Mouse (Mus musculus) kidney, embryonic 14.5 days (tissue): Measurements from ENCODE around the gene Urod. TPM values are rescaled to one million over a fixed set of nuclear protein-coding genes. Genes with fewer than 3 reads are reported as not detected.
A peak's percentile ranks its signal among the peaks of the same experiment; 100 is the strongest.

Experiments used
- ATAC-seq: fragments of 200-750 bp; cut with Nextera tagmentation; 2 replicates; pipeline ENCODE4 v1.8.0; 2017; ENCODE audit warnings: moderate number of reproducible peaks, mild to moderate bottlenecking, moderate TSS enrichment, moderate library complexity; ENCODE audit not compliant: low FRiP score, low TSS enrichment
- H3K27ac ChIP-seq: fragments of 300-500 bp; sonication (generic); 2 replicates; pipeline ENCODE4 v1.5.1; 2014; ENCODE audit warnings: low read depth, mild to moderate bottlenecking, low read length, moderate library complexity, mixed read lengths
- H3K27me3 ChIP-seq: fragments of 300-500 bp; sonication (generic); 2 replicates; pipeline ENCODE4 v1.6.1; 2014; ENCODE audit warnings: mild to moderate bottlenecking, low read length; ENCODE audit not compliant: control insufficient read depth, insufficient read depth
- H3K36me3 ChIP-seq: fragments of 300-500 bp; sonication (generic); 2 replicates; pipeline ENCODE4 v1.6.1; 2014; ENCODE audit warnings: low read length, mixed read lengths; ENCODE audit not compliant: control insufficient read depth, insufficient read depth
- H3K4me1 ChIP-seq: fragments of 300-500 bp; sonication (generic); 2 replicates; pipeline ENCODE4 v1.6.1; 2014; ENCODE audit warnings: low read length, mixed read lengths; ENCODE audit not compliant: control insufficient read depth, insufficient read depth
- H3K4me2 ChIP-seq: fragments of 300-500 bp; sonication (generic); replicated peaks from 2 replicates; pipeline ENCODE4 v1.6.1; 2014; ENCODE audit warnings: low read depth, mild to moderate bottlenecking, low read length
- H3K4me3 ChIP-seq: fragments of 300-500 bp; sonication (generic); 2 replicates; pipeline ENCODE4 v1.5.1; 2014; ENCODE audit warnings: mild to moderate bottlenecking, low read length
- H3K9ac ChIP-seq: fragments of 300-500 bp; sonication (generic); 2 replicates; pipeline ENCODE4 v1.6.1; 2014; ENCODE audit warnings: low read depth, mild to moderate bottlenecking, low read length, moderate library complexity
- H3K9me3 ChIP-seq: fragments of 300-500 bp; sonication (generic); 2 replicates; pipeline ENCODE4 v1.6.1; 2016; ENCODE audit warnings: low read length; ENCODE audit not compliant: control insufficient read depth
- WGBS: fragments of 180-500 bp; shearing (Covaris S2); extraction: QIAGEN DNeasy Blood & Tissue Kit; methylation state at CpG from one replicate; pipeline ENCODE4 v1.1.7; 2014; 5-methylcytosine and 5-hydroxymethylcytosine counted together
- polyA plus RNA-seq: library from polyadenylated mRNA; unstranded; fragments of >200 nt; fragmentation: Nextera tagmentation; extraction: Ambion mirVana; gene quantifications from 2 replicates; pipeline ENCODE4 v1.2.1, GENCODE M21; 2014

The Urod gene
- polyA plus RNA-seq, 1 experiment from 2014 or later: 101 TPM

GRCm38 (mm10) chr4:117017738-117018137 lies 23.5 kb upstream of the Urod start:
- Histone ChIP-seq H3K4me2 (no peak overlapping the region), H3K36me3 (peaks cover 7% of the 10 kb centered on the region), H3K27ac (no peak overlapping the region), H3K4me3 (no peak overlapping the region), H3K9me3 (no peaks in the 10 kb centered on the region), H3K27me3 (no peaks in the 10 kb centered on the region), H3K9ac (no peak overlapping the region), H3K4me1 (peaks cover 5% of the 10 kb centered on the region; the same call in 1 of the 2 replicates)
- no peak for ATAC-seq
- WGBS: 86% methylated on average over 2 of the region's 2 CpGs

- Histone ChIP-seq H3K36me3 (no peaks in the 10 kb centered on the region), H3K4me1 (peaks cover 1% of the 10 kb centered on the region; the same call in 1 of the 2 replicates), H3K9me3 (no peaks in the 10 kb centered on the region), H3K4me2 (no peak overlapping the region), H3K27me3 (no peaks in the 10 kb centered on the region), H3K9ac (no peak overlapping the region), H3K27ac (no peak overlapping the region), H3K4me3 (no peak overlapping the region)
- WGBS: 64% methylated on average over 4 of the region's 4 CpGs
- ATAC-seq: no peak
Observed at GRCm38 (mm10) chr4:117014901-117015415, 20.7 kb upstream of the Urod start.

DNA sequence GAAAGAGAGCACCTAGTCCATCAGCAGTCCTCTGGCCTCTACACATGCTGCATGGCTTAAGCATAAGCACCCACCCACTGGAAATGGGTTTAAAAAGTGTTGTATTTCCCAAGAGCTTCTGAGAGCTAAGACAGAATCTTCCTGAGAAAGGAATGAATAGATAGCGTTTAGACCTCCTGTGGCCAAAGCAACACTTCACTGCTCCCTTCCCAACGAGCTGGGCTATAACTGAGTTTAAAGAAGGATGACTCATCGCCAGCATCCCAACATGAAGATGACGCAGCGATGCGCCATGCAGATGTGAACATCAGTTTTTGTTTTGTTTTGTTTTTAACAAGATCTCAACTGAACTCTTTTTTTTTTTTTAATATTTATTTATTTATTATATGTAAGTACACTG lies 19.4 kb upstream of the Urod start:
- Histone ChIP-seq H3K4me3 (no peak overlapping the region), H3K27me3 (no peaks in the 10 kb centered on the region), H3K9ac (no peak overlapping the region), H3K36me3 (no peaks in the 10 kb centered on the region), H3K9me3 (no peaks in the 10 kb centered on the region), H3K4me2 (no peak overlapping the region), H3K27ac (no peak overlapping the region), H3K4me1 (no peaks in the 10 kb centered on the region)
- 85% methylated on average over 6 of the region's 6 CpGs for WGBS
- ATAC-seq: no peak

- Histone ChIP-seq H3K27ac (no peak overlapping the region), H3K36me3 (no peaks in the 10 kb centered on the region), H3K4me2 (no peak overlapping the region), H3K4me1 (no peaks in the 10 kb centered on the region), H3K27me3 (no peaks in the 10 kb centered on the region), H3K9ac (no peak overlapping the region), H3K4me3 (no peak overlapping the region), H3K9me3 (no peaks in the 10 kb centered on the region)
- ATAC-seq: no peak
- WGBS: 93% methylated on average over 5 of the region's 5 CpGs
Observed at GRCm38 (mm10) chr4:117010231-117010630, 16.0 kb upstream of the Urod start.

DNA sequence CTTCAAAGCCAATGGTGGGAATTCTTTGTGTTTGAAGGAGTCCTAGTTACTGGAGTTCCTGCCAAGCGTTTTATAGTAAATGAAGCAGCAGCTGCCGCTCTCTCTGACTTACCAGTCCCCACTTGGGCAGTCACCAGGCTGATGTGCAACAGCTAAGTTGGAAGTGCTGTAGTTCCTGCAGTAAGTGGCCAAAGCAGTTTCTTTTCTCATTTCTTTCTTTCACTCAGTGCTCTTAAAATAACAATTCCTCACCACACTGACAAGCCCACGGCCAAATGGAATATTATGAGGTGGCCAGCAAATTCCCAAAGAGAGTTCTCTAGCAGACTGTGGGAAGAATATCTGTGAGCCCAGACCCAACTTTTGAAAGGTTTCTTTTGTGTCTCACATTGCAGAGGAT lies 12.8 kb upstream of the Urod start:
- WGBS: 74% methylated on average over 3 of the region's 3 CpGs
- Histone ChIP-seq H3K9ac (no peak overlapping the region), H3K27me3 (no peaks in the 10 kb centered on the region), H3K4me1 (no peaks in the 10 kb centered on the region), H3K36me3 (peaks cover 11% of the 10 kb centered on the region; the same call in 1 of the 2 replicates), H3K27ac (no peak overlapping the region), H3K9me3 (no peaks in the 10 kb centered on the region), H3K4me2 (no peak overlapping the region), H3K4me3 (no peak overlapping the region)
- no peak for ATAC-seq

DNA sequence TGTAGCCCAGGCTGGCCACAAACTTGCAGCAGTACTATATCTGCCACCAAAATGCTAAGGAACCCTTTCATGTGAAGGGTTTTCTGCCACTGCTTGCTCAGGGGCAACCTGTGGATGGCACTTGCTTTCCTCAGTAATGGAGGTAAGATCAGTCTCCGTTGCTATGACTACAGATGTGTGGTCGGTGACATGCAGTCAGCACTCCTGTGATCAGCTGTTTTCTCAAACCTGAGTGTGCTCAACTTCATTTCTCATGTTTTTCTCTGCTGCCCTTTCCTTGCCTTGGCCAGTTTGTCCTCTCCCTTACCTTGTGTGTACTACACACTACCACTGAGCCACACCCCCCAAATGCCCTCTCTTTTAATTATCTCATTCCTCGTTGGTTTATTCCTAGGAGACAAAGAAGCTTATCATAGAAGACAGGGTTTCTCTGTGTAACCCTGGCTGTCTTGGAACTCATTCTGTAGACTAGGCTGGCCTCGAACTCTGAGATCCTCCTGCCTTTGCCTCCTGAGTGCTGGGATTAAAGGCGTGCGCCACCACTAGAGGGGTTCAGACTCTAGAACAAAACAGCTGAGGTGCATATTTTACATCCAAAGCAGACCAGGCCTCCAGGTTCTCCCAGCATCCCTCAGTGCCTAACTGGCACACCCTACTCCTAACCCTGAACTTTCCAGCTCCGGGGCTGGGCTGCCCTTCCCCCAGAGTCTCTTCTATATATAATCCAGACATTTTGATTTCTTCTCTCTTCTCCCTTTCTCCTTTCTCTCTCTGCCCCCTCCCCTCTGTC lies 11.6 kb upstream of the Urod start:
- no peak overlapping the region for H3K27ac ChIP-seq
- peaks cover 12% of the 10 kb centered on the region; the same call in 1 of the 2 replicates for H3K36me3 ChIP-seq
- no peaks in the 10 kb centered on the region for H3K27me3 ChIP-seq
- WGBS: 71% methylated on average over 7 of the region's 7 CpGs
- no peak for ATAC-seq
- H3K9me3 ChIP-seq: no peaks in the 10 kb centered on the region
- H3K4me3 ChIP-seq: no peak overlapping the region
- H3K9ac ChIP-seq: no peak overlapping the region
- H3K4me2 ChIP-seq: no peak overlapping the region
- H3K4me1 ChIP-seq: no peaks in the 10 kb centered on the region

DNA sequence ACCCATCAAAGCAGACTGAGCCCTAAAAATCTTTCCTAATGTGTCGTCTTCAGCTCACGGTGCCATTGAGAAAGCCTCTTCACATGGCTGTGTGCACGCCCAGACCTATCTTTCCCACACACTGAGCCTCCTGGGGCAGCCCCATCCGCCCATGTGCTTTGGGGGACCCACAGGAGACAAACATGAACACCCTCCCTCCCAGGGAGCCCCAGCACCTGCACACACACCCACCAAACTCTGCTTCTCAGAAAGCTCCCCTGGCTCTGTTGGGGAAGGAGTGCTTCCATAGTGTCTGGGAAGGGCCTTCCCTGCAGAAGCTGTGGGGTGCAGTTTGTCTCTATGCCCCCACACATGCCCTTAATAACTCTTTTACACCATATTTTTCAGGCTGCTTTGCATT lies 10.4 kb upstream of the Urod start:
- WGBS: 88% methylated on average over 4 of the region's 4 CpGs
- H3K27me3 ChIP-seq: no peaks in the 10 kb centered on the region
- ATAC-seq: no peak

GRCm38 (mm10) chr4:117002543-117003521 lies 8.6 kb upstream of the Urod start:
- Histone ChIP-seq H3K36me3 (peaks cover 28% of the 10 kb centered on the region; the same call in 1 of the 2 replicates), H3K27ac (no peak overlapping the region), H3K9ac (no peak overlapping the region), H3K27me3 (no peaks in the 10 kb centered on the region), H3K4me2 (no peak overlapping the region), H3K4me1 (no peaks in the 10 kb centered on the region), H3K9me3 (no peaks in the 10 kb centered on the region), H3K4me3 (no peak overlapping the region)
- WGBS: 54% methylated on average over 38 of the region's 38 CpGs
- ATAC-seq: peak; percentile 66

More for the DNA sequence above, 10.4 kb upstream of the Urod start:
- Histone ChIP-seq H3K4me3 (no peak overlapping the region), H3K4me2 (no peak overlapping the region), H3K27ac (no peak overlapping the region), H3K9ac (no peak overlapping the region), H3K9me3 (no peaks in the 10 kb centered on the region), H3K36me3 (peaks cover 22% of the 10 kb centered on the region; the same call in 1 of the 2 replicates), H3K4me1 (no peaks in the 10 kb centered on the region)
